Mouse (Mus musculus) cerebellum, adult 11 months (tissue): ENCODE measurements around the gene 4933407L21Rik.

Source experiments
- DNase-seq: peaks from one replicate; pipeline ENCODE4 v3.0.0; 2022

Gene 4933407L21Rik

DNA sequence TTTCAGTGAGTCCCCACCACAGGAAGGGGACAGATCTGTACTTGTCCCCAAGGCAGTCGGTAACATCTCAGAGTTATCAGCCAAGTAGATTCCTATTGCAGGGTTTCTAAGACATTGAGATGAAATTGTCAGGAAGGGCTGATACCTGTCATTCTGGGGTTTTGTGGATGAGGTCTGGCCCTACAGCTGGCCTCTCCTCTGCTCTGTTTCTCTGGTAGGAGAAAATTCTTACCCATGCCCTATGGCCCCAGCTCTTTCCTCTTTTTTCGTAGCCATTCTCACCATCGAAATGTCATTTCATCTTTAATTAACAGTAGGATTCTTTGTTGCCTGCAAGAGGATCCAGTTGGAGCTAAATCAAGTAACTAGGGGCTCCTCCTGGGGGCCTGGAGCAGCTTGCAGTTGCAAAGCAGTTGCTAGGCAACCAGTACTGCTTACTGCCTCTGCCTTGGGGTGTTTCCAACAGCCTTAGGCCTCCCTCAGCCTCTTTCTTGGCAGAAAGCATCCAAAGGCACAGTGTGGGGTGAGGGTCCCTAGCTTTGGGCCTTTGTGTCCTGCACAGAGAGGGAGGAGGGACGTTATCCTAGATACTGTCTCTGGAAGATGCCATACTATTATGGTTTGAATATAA lies at the start of gene 4933407L21Rik:
Gene 4933407L21Rik, plus strand, starts transcription at position 427 of the 631 bp plus-strand sequence.
- DNase-seq = no peak

GRCm38 (mm10) chr1:85882003-85882402 lies 46.3 kb upstream of the 4933407L21Rik start:
- DNase-seq = no peak

DNA sequence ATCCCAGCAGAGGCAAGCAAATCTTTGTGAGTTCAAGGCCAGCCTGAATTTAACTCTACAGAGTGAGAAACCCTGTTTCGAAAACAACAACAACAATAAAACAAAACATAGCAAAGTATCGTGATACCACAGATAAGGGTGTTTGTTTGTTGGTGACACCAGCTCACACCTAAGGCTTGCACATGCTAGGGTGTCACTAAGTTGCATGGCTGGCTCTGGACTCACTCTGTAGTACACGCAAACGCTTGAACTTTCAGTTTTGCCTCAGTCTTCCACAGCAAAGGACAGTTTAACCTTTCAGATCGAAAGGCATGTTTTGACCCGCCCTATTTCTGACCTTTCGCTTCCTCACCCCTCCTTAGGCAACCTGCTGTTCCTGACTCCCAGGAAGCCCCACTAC lies 41.1 kb upstream of the 4933407L21Rik start:
- no peak for DNase-seq

GRCm38 (mm10) chr1:85894231-85894747 lies 34.0 kb upstream of the 4933407L21Rik start, which contains the start of gene Itm2c:
Gene Itm2c, plus strand, starts transcription at chr1:85894281.
- DNase-seq = peak; percentile 85

- peak; percentile 53 for DNase-seq
These were observed 33.4 kb upstream of the 4933407L21Rik start for GRCm38 (mm10) chr1:85894748-85895360.

GRCm38 (mm10) chr1:85895391-85895837 lies 32.9 kb upstream of the 4933407L21Rik start:
- peak; percentile 55 for DNase-seq

- DNase-seq = no peak
These were observed 32.2 kb upstream of the 4933407L21Rik start for GRCm38 (mm10) chr1:85896110-85896509.

DNA sequence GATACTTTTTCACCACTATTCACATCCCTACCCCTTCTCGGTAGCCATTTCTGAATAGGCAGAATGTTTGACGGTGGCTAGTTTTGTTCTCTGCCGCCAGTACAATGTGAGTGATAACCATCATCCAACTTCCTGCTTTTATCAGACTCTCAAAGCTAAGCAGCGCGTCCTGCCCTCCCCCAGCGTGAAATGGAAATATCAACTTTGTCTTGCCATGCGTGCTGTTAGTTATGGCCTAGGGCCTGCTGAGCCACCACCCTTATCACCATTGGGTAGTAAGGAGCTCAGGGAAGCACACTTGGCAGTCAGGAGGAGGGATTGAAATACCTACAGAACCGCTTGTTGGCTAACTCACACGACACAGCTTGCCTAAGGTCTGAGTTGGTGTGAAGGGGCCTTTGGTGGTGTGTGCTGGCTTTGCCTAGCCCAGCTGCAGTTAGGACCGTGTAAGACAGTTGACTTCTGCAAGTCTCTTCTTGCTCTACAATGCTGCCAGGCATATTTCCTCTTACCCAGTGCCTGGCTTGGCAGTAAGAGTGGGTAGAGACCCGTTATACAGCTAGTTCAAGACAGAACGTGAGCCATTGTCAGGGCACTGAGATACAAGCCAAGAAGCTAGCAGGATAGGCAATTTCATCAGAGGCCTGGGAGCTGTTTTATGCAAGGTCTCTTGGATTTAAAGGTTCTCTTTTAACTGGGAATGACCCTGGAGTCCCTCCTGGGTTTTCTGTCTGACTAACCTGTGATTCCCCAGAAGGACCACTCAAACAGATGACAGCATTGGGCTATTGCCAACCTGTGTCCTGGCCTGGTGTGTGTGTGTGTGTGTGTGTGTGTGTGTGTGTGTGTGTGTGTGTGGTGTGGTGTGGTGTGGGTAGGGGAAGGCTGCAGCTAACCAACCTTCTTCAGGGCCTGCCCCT lies 31.2 kb upstream of the 4933407L21Rik start:
- no peak for DNase-seq

DNA sequence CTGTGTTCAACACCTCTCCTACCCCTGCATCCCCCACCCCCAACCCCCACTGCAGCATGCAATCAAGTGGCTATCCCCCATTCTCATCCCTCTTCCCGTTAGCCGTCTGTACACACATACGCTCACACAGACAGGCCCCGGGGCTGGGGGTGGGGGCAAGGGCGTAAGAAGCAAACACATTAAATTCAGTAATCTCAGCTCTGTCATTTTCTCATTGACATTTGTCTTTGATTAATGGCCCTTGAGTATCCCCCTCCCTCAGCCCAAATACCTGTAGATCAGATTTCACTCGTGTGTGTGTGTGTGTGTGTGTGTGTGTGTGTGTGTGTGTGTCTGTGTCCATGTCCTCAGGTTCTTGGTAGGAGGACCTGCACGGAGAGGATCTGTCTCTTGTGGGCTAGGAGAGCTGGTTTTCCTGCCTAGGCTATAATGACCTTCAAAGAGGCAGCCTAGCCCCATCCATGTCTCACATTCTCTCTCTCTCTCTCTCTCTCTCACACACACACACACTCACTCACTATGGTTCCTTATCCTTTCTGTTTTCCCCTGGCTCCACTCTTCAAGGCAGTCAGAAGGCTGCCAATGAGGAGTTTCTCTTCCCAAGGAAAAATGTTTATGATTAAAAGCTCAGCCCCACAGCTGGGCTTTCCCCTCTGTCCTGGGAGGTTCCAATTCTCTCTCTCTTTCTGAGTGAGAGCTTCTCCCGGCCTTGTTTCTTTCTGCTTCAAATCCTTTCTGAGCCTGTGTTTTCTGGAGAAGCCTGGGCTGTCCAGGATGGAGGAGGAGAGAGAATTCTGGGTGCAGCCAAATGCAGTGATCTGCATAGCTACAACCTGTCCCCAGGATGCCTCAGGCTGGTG lies 30.2 kb upstream of the 4933407L21Rik start:
- peak; percentile 6 for DNase-seq

DNA sequence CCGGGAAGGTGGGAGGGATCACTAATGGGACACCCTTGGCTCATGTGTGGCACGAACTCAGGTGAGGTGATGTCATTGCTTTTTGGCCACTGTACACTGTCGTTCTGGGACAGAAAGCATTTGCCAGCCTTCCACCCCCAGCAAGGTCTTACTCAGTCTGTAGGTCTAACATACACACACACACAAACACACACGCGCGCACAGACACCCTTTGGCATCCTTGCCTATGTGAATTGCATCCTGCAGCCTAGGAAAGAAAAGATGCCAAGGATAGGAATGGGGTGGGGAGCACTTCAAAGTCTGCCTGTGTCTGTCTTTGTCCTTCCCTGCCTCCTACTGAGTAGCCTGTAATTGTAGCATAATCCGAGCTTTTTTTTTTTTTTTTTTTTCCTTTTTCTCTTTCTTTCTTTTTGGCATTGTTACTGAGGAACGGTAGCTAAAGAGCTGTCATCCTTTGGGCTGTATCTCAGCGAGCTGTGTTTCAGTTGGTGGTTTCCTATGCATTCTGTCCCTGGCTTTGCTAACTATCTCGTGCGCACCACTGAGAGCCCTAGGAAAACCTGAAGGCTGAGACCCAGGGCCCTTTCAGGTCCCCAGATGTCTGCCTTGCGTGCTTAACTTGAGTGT lies 29.4 kb upstream of the 4933407L21Rik start:
- peak; percentile 62 for DNase-seq

GRCm38 (mm10) chr1:85899388-85899761 lies 28.9 kb upstream of the 4933407L21Rik start:
- peak; percentile 17 for DNase-seq

GRCm38 (mm10) chr1:85900521-85901333 lies 27.6 kb upstream of the 4933407L21Rik start:
- DNase-seq = peak; percentile 20

- DNase-seq = peak; percentile 33
These were observed 26.7 kb upstream of the 4933407L21Rik start for GRCm38 (mm10) chr1:85901516-85902107.

- peak; percentile 62 for DNase-seq
These were observed 26.1 kb upstream of the 4933407L21Rik start for GRCm38 (mm10) chr1:85902108-85902561.

DNA sequence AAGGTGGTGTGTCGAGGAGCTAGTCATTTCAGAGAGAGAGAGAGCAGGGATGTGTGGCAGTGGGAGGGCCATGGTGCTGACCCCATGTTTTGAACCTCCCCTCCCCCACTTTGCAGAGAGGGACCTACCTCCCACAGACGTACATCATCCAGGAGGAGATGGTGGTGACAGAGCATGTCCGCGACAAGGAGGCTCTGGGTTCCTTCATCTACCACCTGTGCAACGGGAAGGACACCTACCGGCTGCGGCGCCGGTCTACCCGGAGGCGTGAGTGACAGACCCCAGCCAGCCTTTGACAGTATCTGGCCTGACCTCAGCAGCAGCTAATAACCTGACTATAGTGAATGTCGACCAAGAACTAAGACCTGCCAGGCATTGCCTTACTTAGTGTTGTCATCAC lies 21.4 kb upstream of the 4933407L21Rik start:
- no peak for DNase-seq

DNA sequence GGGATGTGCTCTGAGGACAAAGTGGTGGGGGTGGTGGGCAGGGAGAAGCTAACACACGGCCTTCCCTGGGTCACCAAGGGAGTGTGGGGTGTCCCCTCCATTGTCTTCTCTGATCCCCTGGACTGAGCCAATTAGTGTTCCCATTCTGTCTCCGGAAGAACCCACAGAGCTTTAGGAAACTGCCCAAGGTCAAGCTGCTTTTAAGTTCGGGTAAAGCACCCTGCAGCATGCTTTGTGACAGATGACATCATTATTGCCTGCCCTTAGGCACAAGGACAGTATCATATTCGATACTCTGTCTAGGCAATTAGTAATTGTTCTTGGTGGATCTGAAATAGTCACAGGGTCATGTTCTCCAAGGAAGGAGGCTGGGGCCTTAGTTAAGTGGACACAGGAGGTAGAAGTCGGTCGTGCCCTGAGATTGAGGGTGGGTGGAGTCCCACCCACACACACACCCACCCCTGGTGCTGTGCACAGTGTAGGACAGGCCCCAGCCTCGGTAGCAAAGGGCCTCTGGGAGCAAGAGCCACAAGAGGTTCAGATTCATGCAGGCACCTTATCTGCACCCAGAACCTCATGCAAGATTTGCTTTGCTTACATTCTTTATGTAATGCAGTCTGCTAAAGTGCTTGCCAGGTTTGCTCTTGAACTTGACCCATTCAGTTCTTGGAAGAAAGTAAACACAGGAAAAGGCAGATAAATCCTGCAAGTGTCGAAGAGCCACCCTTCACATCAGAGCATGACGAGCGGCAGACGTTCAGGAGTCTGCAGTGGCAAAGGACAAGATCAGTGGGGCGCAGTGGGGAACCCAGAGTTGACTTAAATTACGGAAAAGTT lies 19.3 kb upstream of the 4933407L21Rik start:
- no peak for DNase-seq

- no peak for DNase-seq
These were observed 15.1 kb upstream of the 4933407L21Rik start for GRCm38 (mm10) chr1:85913078-85913755.

DNA sequence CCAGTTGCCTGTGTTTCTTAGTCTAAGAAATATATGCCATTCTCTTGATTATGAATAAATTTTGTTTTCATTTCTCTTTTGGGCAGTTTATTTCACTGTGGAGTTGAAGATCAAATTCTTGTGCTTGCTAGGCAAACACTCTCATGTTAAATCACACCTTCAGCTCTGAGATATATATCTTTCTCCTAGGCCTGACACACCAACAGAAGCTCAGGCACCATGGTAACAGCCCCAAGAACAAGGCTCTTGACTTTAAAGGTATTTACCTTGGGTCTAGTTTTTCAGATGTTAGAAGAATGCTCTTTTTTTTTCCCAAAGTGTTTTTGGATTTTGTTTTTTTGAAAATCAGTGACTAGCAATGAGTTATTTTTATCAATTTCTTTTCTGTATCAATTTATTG lies 12.4 kb upstream of the 4933407L21Rik start:
- no peak for DNase-seq
